ENCODE assay signal across 8 mouse cellular contexts in the genomic region with DNA sequence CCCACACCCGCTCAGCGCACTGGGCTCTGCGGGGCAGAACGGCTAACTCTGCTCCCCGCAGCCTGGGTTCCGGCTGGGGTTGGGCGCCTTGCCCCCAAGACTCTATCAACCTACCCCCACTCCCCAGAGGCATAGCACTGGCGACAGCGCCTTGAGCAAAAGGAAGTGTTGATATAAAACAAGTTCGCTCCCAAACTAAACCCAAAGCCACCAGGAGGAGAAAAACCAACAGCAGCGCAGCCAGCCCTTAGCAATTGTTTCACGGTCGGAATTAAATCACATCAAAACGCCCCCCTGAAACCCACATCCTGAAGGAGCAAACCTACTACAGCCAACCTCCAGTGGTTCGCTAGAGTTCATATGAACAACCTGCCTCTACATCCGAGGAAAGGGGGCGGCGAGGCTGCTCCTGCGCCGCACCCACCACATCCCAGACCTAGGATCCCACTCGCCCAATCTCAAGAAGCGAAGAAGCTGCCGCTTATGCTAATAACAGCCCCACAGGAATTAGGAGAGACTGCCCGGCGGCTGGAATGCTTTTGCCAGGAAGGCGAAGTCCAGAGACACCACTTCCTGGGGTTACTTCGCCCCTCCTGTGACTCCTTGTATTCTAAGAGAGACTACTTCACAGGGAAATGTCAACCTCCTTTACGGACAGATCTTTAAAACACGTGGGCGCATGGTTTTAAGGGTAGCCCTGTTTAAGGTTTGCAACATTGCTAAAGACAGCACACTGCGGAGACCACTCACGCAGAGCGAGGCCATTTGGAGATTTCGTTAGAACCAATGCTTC. TPM values are rescaled to one million over a fixed set of nuclear protein-coding genes. Genes with fewer than 3 reads are reported as not detected.
DNase-seq lines count a peak whose midpoint lies in the region; ATAC-seq lines count a peak whose summit lies in the region.

No protein-coding gene starts in this region.

- H3K27me3 ChIP-seq in heart, embryonic 14.5 days (ENCODE audit: control insufficient read depth, insufficient read depth, low read length): peaks cover 62% of the 10 kb centered on the region
- H3K27me3 ChIP-seq in midbrain, embryonic 15.5 days (replicated peaks): 0 out of 2 replicates have a peak, but pooled peaks cover 4% of the 10 kb centered on the region

- peak overlapping the region; percentile 68 for H3K4me2 ChIP-seq in heart, embryonic 14.5 days (ENCODE audit: low read length)
- peak overlapping the region; percentile 70 for H3K4me2 ChIP-seq in midbrain, embryonic 15.5 days

- H3K4me3 ChIP-seq in heart, embryonic 14.5 days (ENCODE audit: control insufficient read depth in 1 of 2, insufficient read depth in 1 of 2, low read depth in 1 of 2, low read length in 2 of 2): peak overlapping the region; percentile 12 to 41
- peak overlapping the region; percentile 36 for H3K4me3 ChIP-seq in midbrain, embryonic 15.5 days

- no peak for ATAC-seq in heart, embryonic 14.5 days (ENCODE audit: insufficient number of reproducible peaks, insufficient read depth, low FRiP score, low read depth)
- ATAC-seq in midbrain, embryonic 15.5 days (replicated peaks): no peak

- H3K27ac ChIP-seq in heart, embryonic 14.5 days (replicated peaks in 1 of 2; ENCODE audit: control insufficient read depth in 1 of 2, insufficient read depth in 1 of 2, low read depth in 2 of 2, low read length in 2 of 2): no peak overlapping the region
- H3K27ac ChIP-seq in midbrain, embryonic 15.5 days: peak overlapping the region; percentile 81

- no peaks in the 10 kb centered on the region for H3K9me3 ChIP-seq in heart, embryonic 14.5 days (ENCODE audit: control insufficient read depth, low read length)
- H3K9me3 ChIP-seq in midbrain, embryonic 15.5 days: no peaks in the 10 kb centered on the region

- H3K9ac ChIP-seq in heart, embryonic 14.5 days (ENCODE audit: low read length): no peak overlapping the region
- H3K9ac ChIP-seq in midbrain, embryonic 15.5 days: peak overlapping the region; percentile 29

- H3K36me3 ChIP-seq in heart, embryonic 14.5 days (ENCODE audit: control insufficient read depth, insufficient read depth, low read length): no peaks in the 10 kb centered on the region
- no peaks in the 10 kb centered on the region for H3K36me3 ChIP-seq in midbrain, embryonic 15.5 days (replicated peaks)

- WGBS in heart, embryonic 14.5 days: 2% methylated on average over 34 of the region's 34 CpGs
- WGBS in midbrain, embryonic 15.5 days: 2% methylated on average over 34 of the region's 34 CpGs

- peak; percentile 3 for DNase-seq in kidney, adult 18-20 months
- no peak for DNase-seq in kidney, adult 11 months
- DNase-seq in R1 (ENCODE audit: low read depth, low spot score): peak; percentile 79
- no peak for DNase-seq in gastrocnemius, postnatal 4 days (ENCODE audit: low spot score in 2 of 2)
- no peak for DNase-seq in right cerebral cortex, adult 2 months (ENCODE audit: low spot score in 2 of 2)
- DNase-seq in ovary, adult 18-20 months (ENCODE audit: low spot score): no peak

- peaks cover 12 to 28% of the 10 kb centered on the region in 2 experiments; a peak in 3 of 4 replicates for H3K4me1 ChIP-seq in heart, embryonic 14.5 days (ENCODE audit: control insufficient read depth in 2 of 2, insufficient read depth in 2 of 2, low read length in 2 of 2)
- peaks cover 65% of the 10 kb centered on the region for H3K4me1 ChIP-seq in midbrain, embryonic 15.5 days

RNA-seq across cellular contexts. Expression of a gene that starts 2.8 kb away (rescaled TPM):
- polyA plus RNA-seq in heart, embryonic 14.5 days (2014; fragmentation: Nextera tagmentation; extraction: Ambion mirVana): 5.3 and 5.6 TPM in 2 replicates
- 71.4 and 79.6 TPM in 2 replicates for polyA plus RNA-seq in midbrain, embryonic 15.5 days (2015; fragmentation: Nextera tagmentation; extraction: Ambion mirVana)
- 1 to 10 TPM; 1.1 to 2.0 TPM for total RNA-seq in gastrocnemius, postnatal 4 days (2021)

Comparison
In these comparisons a context has a peak if more than half of its experiments do, and no peak if none do; other contexts are left out.
1. DNase-seq: peak in kidney, adult 18-20 months (single experiment) and R1 (single experiment); none in kidney, adult 11 months (single experiment), gastrocnemius, postnatal 4 days (0 of 2), right cerebral cortex, adult 2 months (0 of 2) and ovary, adult 18-20 months (single experiment).
2. RNA of a gene that starts 2.8 kb away (polyA plus RNA-seq): 71.4 to 79.6 TPM in midbrain, embryonic 15.5 days; 5.3 to 5.6 TPM in heart, embryonic 14.5 days; every median in the first group is over 10 times any median in the second.